Mouse (Mus musculus): Measurements from ENCODE around the gene Rln3. TPM values are rescaled to one million over a fixed set of nuclear protein-coding genes. Genes with fewer than 3 reads are reported as not detected.
A peak's percentile ranks its signal among the peaks of the same experiment; 100 is the strongest.
"Not testable (repeated sequence)": the region's sequence is repeated elsewhere in the genome, so short reads cannot be mapped to it uniquely, and the experiment has no call there.

Gene Rln3
- polyA plus RNA-seq, 1 experiment from 2014 or later: 1.2 TPM

- H3K27ac ChIP-seq (replicated peaks; ENCODE audit: low read depth, low read length): no peak overlapping the region
- no peak overlapping the region for H3K9ac ChIP-seq (replicated peaks; ENCODE audit: low read length)
- peaks cover 32% of the 10 kb centered on the region for H3K27me3 ChIP-seq (ENCODE audit: control insufficient read depth, insufficient read depth, low read length)
- no peak overlapping the region for H3K4me2 ChIP-seq (ENCODE audit: low read length)
- no peaks in the 10 kb centered on the region for H3K9me3 ChIP-seq (ENCODE audit: control insufficient read depth, low read length)
- 23% methylated on average over 7 of the region's 7 CpGs for WGBS
- no peaks in the 10 kb centered on the region for H3K36me3 ChIP-seq (ENCODE audit: control insufficient read depth, insufficient read depth, low read length)
- no peak overlapping the region for H3K4me3 ChIP-seq (replicated peaks; ENCODE audit: low read depth, low read length)
- H3K4me1 ChIP-seq (ENCODE audit: control insufficient read depth, insufficient read depth, low read length): peaks cover 17% of the 10 kb centered on the region
- DNase-seq (no peak), ATAC-seq (ENCODE audit: low FRiP score, low TSS enrichment) (no peak)
Observed at GRCm38 (mm10) chr8:84008362-84008761, 36.4 kb downstream of the Rln3 start.

DNA sequence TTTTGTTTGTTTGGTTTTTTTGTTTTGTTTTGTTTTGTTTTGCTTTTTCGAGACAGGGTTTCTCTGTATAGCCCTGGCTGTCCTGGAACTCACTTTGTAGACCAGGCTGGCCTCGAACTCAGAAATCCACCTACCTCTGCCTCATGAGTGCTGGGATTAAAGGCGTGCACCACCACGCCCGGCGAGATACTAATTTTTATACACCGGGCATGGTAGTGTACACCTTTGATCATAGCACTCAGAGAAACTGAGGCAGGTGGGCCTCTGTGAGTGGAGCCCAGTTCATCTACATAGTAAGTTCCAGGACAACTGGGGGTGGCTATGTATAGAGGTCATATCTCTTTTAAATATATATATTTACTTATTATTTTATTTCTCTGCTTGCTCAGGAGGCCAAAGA, 39.3 kb downstream of the Rln3 start:
- not testable (repeated sequence) for H3K36me3 ChIP-seq (ENCODE audit: control insufficient read depth, insufficient read depth, low read length); H3K4me2 ChIP-seq (ENCODE audit: low read length); ATAC-seq (ENCODE audit: low FRiP score, low TSS enrichment); H3K4me1 ChIP-seq (ENCODE audit: control insufficient read depth, insufficient read depth, low read length); H3K9ac ChIP-seq (replicated peaks; ENCODE audit: low read length); H3K27ac ChIP-seq (replicated peaks; ENCODE audit: low read depth, low read length); H3K9me3 ChIP-seq (ENCODE audit: control insufficient read depth, low read length); H3K4me3 ChIP-seq (replicated peaks; ENCODE audit: low read depth, low read length); DNase-seq
- WGBS: 96% methylated on average over 7 of the region's 7 CpGs
- peaks cover 20% of the 10 kb centered on the region for H3K27me3 ChIP-seq (ENCODE audit: control insufficient read depth, insufficient read depth, low read length)

GRCm38 (mm10) chr8:84004533-84005201, 40.1 kb downstream of the Rln3 start:
- Histone ChIP-seq H3K4me1 (ENCODE audit: control insufficient read depth, insufficient read depth, low read length) (peaks cover 5% of the 10 kb centered on the region), H3K4me3 (replicated peaks; ENCODE audit: low read depth, low read length) (peak overlapping the region; percentile 57), H3K36me3 (ENCODE audit: control insufficient read depth, insufficient read depth, low read length) (peaks cover 7% of the 10 kb centered on the region), H3K9ac (replicated peaks; ENCODE audit: low read length) (peak overlapping the region; percentile 69), H3K9me3 (ENCODE audit: control insufficient read depth, low read length) (no peaks in the 10 kb centered on the region), H3K27ac (replicated peaks; ENCODE audit: low read depth, low read length) (0 out of 2 replicates have a peak overlapping the region, but pooled peaks have one; percentile 37), H3K27me3 (ENCODE audit: control insufficient read depth, insufficient read depth, low read length) (peaks cover 16% of the 10 kb centered on the region; the same call in 1 of the 2 replicates), H3K4me2 (ENCODE audit: low read length) (peak overlapping the region; percentile 88)
- peak; percentile 96 for DNase-seq
- ATAC-seq (ENCODE audit: low FRiP score, low TSS enrichment): peak; percentile 86
- 1% methylated on average over 30 of the region's 30 CpGs for WGBS

DNA sequence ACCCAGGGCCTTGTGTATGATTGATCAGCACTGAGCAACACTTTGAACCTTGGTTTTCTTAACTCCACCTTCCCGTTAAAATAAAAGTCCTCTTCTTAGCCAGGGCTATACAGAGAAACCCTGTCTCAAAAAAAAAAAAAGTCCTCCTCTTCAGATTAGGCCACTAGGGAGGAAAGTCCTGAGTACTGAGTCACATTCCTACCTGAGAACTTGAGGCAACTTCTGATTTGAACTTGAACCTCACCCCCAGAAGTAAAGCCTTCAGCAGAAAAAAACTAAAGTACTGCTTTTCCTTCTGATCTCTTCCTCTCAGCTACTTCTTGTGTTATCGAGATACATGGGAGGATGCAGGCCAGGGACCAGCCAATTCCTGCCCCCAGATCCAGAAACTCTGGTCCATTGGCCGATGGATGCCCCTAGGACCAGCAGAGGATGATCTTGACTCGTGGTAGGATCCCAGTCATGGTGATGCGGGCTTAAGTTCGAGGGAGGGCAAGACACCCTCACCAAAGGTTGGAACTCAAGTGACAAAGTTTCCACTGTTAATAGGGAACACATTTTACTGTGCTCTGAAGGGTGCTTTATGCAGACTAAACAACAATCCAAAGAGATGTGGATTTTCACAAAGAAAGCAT, 41.1 kb downstream of the Rln3 start:
- Histone ChIP-seq H3K36me3 (ENCODE audit: control insufficient read depth, insufficient read depth, low read length) (peaks cover 12% of the 10 kb centered on the region), H3K4me3 (replicated peaks; ENCODE audit: low read depth, low read length) (peak overlapping the region; percentile 57), H3K4me1 (ENCODE audit: control insufficient read depth, insufficient read depth, low read length) (peaks cover 14% of the 10 kb centered on the region), H3K27me3 (ENCODE audit: control insufficient read depth, insufficient read depth, low read length) (peaks cover 16% of the 10 kb centered on the region; the same call in 1 of the 2 replicates), H3K4me2 (ENCODE audit: low read length) (peak overlapping the region; percentile 88), H3K27ac (replicated peaks; ENCODE audit: low read depth, low read length) (no peak overlapping the region), H3K9ac (replicated peaks; ENCODE audit: low read length) (no peak overlapping the region), H3K9me3 (ENCODE audit: control insufficient read depth, low read length) (no peaks in the 10 kb centered on the region)
- WGBS: 74% methylated on average over 6 of the region's 6 CpGs
- no peak for ATAC-seq (ENCODE audit: low FRiP score, low TSS enrichment)
- DNase-seq: no peak

DNA sequence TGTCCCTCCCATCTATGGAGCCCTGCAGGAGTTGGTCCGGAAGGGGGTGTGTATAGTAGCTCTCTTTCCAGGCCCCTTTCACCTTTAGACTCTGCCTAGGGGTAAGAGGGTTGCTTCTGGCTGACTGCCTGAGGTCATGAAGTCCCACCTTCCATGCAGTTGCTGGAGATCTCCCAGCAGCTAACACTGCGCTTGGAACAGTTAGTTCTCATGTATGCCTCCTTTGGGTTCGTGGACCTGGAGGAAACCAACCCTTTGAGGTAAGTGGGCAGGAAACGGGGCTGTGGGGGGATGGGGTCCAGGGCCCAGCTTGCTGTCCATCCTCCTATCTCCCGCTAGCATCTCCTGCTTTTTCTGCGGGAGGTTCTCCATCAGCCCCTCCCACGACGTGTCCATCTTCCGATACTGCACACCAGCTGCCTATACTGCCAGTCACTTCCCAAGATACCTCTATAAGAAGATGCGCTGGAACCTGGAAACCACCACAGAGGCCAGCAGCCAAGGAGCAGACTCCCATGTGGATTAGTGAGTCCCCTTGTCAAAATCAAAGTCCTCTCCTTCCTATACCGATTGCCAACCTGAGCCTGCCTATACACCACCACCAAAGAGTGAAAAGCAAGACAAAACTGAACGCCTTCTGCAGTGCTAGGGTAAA, 41.7 kb downstream of the Rln3 start:
- Histone ChIP-seq H3K4me2 (ENCODE audit: low read length) (no peak overlapping the region), H3K9me3 (ENCODE audit: control insufficient read depth, low read length) (no peaks in the 10 kb centered on the region), H3K27me3 (ENCODE audit: control insufficient read depth, insufficient read depth, low read length) (peaks cover 16% of the 10 kb centered on the region; the same call in 1 of the 2 replicates), H3K4me1 (ENCODE audit: control insufficient read depth, insufficient read depth, low read length) (peaks cover 16% of the 10 kb centered on the region), H3K9ac (replicated peaks; ENCODE audit: low read length) (no peak overlapping the region), H3K4me3 (replicated peaks; ENCODE audit: low read depth, low read length) (no peak overlapping the region), H3K36me3 (ENCODE audit: control insufficient read depth, insufficient read depth, low read length) (peaks cover 12% of the 10 kb centered on the region), H3K27ac (replicated peaks; ENCODE audit: low read depth, low read length) (no peak overlapping the region)
- WGBS: 52% methylated on average over 12 of the region's 12 CpGs
- no peak for DNase-seq
- ATAC-seq (ENCODE audit: low FRiP score, low TSS enrichment): no peak

DNA sequence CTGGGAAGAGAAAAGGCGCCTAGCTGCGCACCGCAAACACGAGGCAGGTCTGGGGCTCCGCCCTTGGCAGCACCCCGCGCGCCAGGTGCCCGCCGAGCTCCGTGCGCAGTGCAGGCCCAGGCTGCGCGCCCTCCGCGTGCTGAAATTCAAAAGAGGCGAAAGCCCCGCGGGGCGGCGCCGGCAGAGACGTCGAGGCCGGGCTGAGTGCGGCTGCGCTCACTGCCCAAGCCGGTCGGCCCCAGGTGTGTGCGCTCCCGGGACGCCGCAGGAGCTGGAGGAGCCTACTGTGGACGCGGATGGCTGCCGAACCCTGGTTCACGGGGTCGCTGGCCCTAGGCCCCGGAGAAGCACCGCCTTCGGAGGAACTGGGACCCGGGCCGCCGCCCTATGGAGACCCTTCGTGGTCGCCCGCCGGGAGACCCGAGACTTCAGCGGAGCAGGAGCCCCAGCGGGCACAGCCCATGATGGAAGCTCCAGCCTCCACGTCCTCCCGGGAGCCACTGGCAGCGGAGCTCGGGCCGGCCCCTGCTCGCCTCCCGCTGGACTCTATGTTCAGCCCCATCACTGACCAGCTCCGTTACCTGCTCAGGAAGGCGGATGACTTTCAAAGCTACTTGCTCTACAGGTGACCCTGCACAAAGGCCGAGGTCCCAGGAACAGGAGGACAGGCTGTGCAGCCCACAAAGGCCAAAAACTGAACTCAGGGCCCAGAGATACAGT, 43.4 kb downstream of the Rln3 start, which contains the start of gene 1700067K01Rik:
Gene 1700067K01Rik, plus strand, starts transcription at position 222 of the 720 bp plus-strand sequence.
- ATAC-seq (ENCODE audit: low FRiP score, low TSS enrichment) (no peak), DNase-seq (no peak)
- Histone ChIP-seq H3K4me1 (ENCODE audit: control insufficient read depth, insufficient read depth, low read length) (peaks cover 16% of the 10 kb centered on the region), H3K9me3 (ENCODE audit: control insufficient read depth, low read length) (no peaks in the 10 kb centered on the region), H3K4me3 (replicated peaks; ENCODE audit: low read depth, low read length) (0 out of 2 replicates have a peak within 1 kb of the TSS, but pooled peaks have one; percentile 5), H3K9ac (replicated peaks; ENCODE audit: low read length) (no peak within 1 kb of the TSS; the same call in 1 of the 2 replicates), H3K27me3 (ENCODE audit: control insufficient read depth, insufficient read depth, low read length) (peaks cover 16% of the 10 kb centered on the region; the same call in 1 of the 2 replicates), H3K36me3 (ENCODE audit: control insufficient read depth, insufficient read depth, low read length) (peaks cover 12% of the 10 kb centered on the region), H3K4me2 (ENCODE audit: low read length) (peak within 1 kb of the TSS; percentile 25), H3K27ac (replicated peaks; ENCODE audit: low read depth, low read length) (no peak within 1 kb of the TSS)
- 18% methylated on average over 61 of the region's 61 CpGs for WGBS

GRCm38 (mm10) chr8:83999825-84000224, 45.0 kb downstream of the Rln3 start:
- ATAC-seq (ENCODE audit: low FRiP score, low TSS enrichment) (no peak), DNase-seq (no peak)
- Histone ChIP-seq H3K9ac (replicated peaks; ENCODE audit: low read length) (0 out of 2 replicates have a peak overlapping the region, but pooled peaks have one; percentile 67), H3K27ac (replicated peaks; ENCODE audit: low read depth, low read length) (no peak overlapping the region), H3K36me3 (ENCODE audit: control insufficient read depth, insufficient read depth, low read length) (peaks cover 17% of the 10 kb centered on the region), H3K4me3 (replicated peaks; ENCODE audit: low read depth, low read length) (no peak overlapping the region), H3K9me3 (ENCODE audit: control insufficient read depth, low read length) (no peaks in the 10 kb centered on the region), H3K4me1 (ENCODE audit: control insufficient read depth, insufficient read depth, low read length) (peaks cover 16% of the 10 kb centered on the region), H3K4me2 (ENCODE audit: low read length) (peak overlapping the region; percentile 77), H3K27me3 (ENCODE audit: control insufficient read depth, insufficient read depth, low read length) (peaks cover 16% of the 10 kb centered on the region; the same call in 1 of the 2 replicates)
- WGBS: 90% methylated on average over 2 of the region's 2 CpGs

DNA sequence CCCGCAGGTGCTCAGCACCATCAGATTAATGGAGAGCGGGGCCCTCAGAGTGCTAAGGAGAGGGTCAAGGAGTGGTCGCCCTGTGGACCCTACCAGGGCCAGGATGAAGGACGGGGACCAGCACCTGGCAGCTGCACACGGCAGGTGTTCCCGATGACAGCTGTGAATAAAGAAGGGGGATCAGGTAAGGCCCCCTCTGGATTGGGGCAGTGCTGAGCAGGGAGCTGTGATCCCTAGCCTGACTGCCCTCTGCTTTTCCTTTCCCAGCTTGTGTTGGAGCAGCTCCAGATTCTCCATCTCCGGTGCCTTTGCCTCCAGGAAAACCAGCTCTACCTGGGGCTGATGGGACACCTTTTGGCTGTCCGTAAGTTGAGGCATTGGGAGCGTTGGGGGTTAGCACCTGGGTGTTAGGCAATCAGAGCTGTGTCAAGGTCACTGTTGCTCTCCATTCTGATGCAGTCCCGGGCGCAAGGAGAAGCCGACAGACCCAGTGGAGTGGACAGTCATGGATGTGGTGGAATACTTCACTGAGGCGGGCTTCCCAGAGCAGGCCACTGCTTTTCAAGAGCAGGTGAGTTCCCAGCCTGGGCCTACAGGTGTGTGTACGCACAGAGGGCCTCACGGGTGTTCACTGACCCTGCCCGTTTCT, 45.6 kb downstream of the Rln3 start:
- DNase-seq (no peak), ATAC-seq (ENCODE audit: low FRiP score, low TSS enrichment) (no peak)
- 68% methylated on average over 16 of the region's 16 CpGs for WGBS
- peak overlapping the region; percentile 67; the same call in 1 of the 2 replicates for H3K9ac ChIP-seq (replicated peaks; ENCODE audit: low read length)
- peaks cover 23% of the 10 kb centered on the region for H3K36me3 ChIP-seq (ENCODE audit: control insufficient read depth, insufficient read depth, low read length)
- peak overlapping the region; percentile 72 for H3K4me3 ChIP-seq (replicated peaks; ENCODE audit: low read depth, low read length)
- peak overlapping the region; percentile 77 for H3K4me2 ChIP-seq (ENCODE audit: low read length)
- H3K9me3 ChIP-seq (ENCODE audit: control insufficient read depth, low read length): no peaks in the 10 kb centered on the region
- peaks cover 16% of the 10 kb centered on the region for H3K4me1 ChIP-seq (ENCODE audit: control insufficient read depth, insufficient read depth, low read length)
- no peak overlapping the region for H3K27ac ChIP-seq (replicated peaks; ENCODE audit: low read depth, low read length)
- peaks cover 16% of the 10 kb centered on the region; the same call in 1 of the 2 replicates for H3K27me3 ChIP-seq (ENCODE audit: control insufficient read depth, insufficient read depth, low read length)

Measured in midbrain, embryonic 14.5 days (tissue).